Mouse (Mus musculus) MEL (cell line): ENCODE measurements at regions not wholly inside any gene's neighbourhood (a gene's known extent, or its start where the extent isn't known, plus 50 kb on each side); places are given as distances from the start of the nearest gene placed in this dataset.

ENCODE experiments used
- DNase-seq: peaks from one replicate; pipeline ENCODE4 v3.0.0; 2011; ENCODE audit warnings: low read depth, low spot score
- H3K27ac ChIP-seq: 2 replicates; pipeline ENCODE4 v1.5.1; 2012; ENCODE audit warnings: low read depth, mild to moderate bottlenecking, control low read depth, low read length, moderate library complexity; ENCODE audit not compliant: control insufficient read depth
- H3K27me3 ChIP-seq, 2 experiments: fragments of 150-350 bp in 1 of 2; sonication (generic) in 1 of 2; 2 replicates each; pipeline ENCODE4 v1.6.1; 2012; ENCODE audit warnings: low read length in 2 of 2, mild to moderate bottlenecking in 2 of 2, improper control_type of control experiment in 1 of 2, moderate library complexity in 1 of 2; ENCODE audit not compliant: insufficient read depth in 2 of 2, control insufficient read depth in 1 of 2
- H3K36me3 ChIP-seq, 2 experiments: 2 replicates each; pipeline ENCODE4 v1.6.1; 2012 to 2014; ENCODE audit warnings: low read length in 2 of 2, improper control_type of control experiment in 1 of 2, inconsistent platforms in 1 of 2, mild to moderate bottlenecking in 1 of 2; ENCODE audit not compliant: insufficient read depth in 2 of 2, control insufficient read depth in 1 of 2
- H3K4me1 ChIP-seq, 2 experiments: fragments of 150-350 bp in 1 of 2; sonication (generic) in 1 of 2; 2 replicates each; pipeline ENCODE4 v1.6.1; 2012; ENCODE audit warnings: low read length in 2 of 2, improper control_type of control experiment in 1 of 2, mild to moderate bottlenecking in 1 of 2; ENCODE audit not compliant: insufficient read depth in 2 of 2, control insufficient read depth in 1 of 2
- H3K4me3 ChIP-seq, 2 experiments: fragments of 150-350 bp in 1 of 2; sonication (generic) in 1 of 2; 2 replicates each; pipeline ENCODE4 v1.5.1; 2012; ENCODE audit warnings: low read depth in 2 of 2, low read length in 2 of 2, mild to moderate bottlenecking in 2 of 2, moderate library complexity in 2 of 2, control low read depth in 1 of 2, improper control_type of control experiment in 1 of 2; ENCODE audit not compliant: control insufficient read depth in 1 of 2, insufficient read depth in 1 of 2
- H3K79me2 ChIP-seq: 2 replicates; pipeline ENCODE4 v1.6.1; 2012; ENCODE audit warnings: mild to moderate bottlenecking, low read length, moderate library complexity; ENCODE audit not compliant: control insufficient read depth, poor library complexity, insufficient read depth
- H3K9ac ChIP-seq: 2 replicates; pipeline ENCODE4 v1.6.1; 2012; ENCODE audit warnings: low read depth, mild to moderate bottlenecking, control low read depth, low read length, moderate library complexity; ENCODE audit not compliant: control insufficient read depth, poor library complexity, severe bottlenecking
- H3K9me3 ChIP-seq: fragments of 150-350 bp; sonication (generic); replicated peaks from 2 replicates; pipeline ENCODE4 v1.6.1; 2012; ENCODE audit warnings: mild to moderate bottlenecking, low read length, improper control_type of control experiment, moderate library complexity; ENCODE audit not compliant: insufficient read depth
- BHLHE40 ChIP-seq: IDR thresholded peaks from 2 replicates; pipeline ENCODE4 v1.6.1; 2012; ENCODE audit warnings: low read depth, mild to moderate bottlenecking, inconsistent platforms, low read length, improper control_type of control experiment, borderline replicate concordance
- CHD1 ChIP-seq: IDR thresholded peaks from 2 replicates; pipeline ENCODE4 v1.6.1; 2012; ENCODE audit warnings: low read depth, mild to moderate bottlenecking, inconsistent platforms, low read length, improper control_type of control experiment
- CHD2 ChIP-seq: IDR thresholded peaks from 2 replicates; pipeline ENCODE4 v1.6.1; 2011; ENCODE audit warnings: low read length, improper control_type of control experiment
- CTCF ChIP-seq, 3 experiments: IDR thresholded peaks in 2 of 3; conservative IDR thresholded peaks in 1 of 3; 2 replicates each; pipeline ENCODE4 v1.5.1; 2011 to 2012; ENCODE audit warnings: low read length in 3 of 3, low read depth in 2 of 3, mild to moderate bottlenecking in 2 of 3, improper control_type of control experiment in 1 of 3, inconsistent platforms in 1 of 3, mixed read lengths in 1 of 3, moderate library complexity in 1 of 3; ENCODE audit not compliant: control insufficient read depth in 1 of 3, insufficient read depth in 1 of 3, poor library complexity in 1 of 3, severe bottlenecking in 1 of 3
- ELF1 ChIP-seq: IDR thresholded peaks from 2 replicates; pipeline ENCODE4 v1.6.1; 2014; ENCODE audit warnings: low read depth, mild to moderate bottlenecking, inconsistent platforms, low read length, improper control_type of control experiment, moderate library complexity
- ETS1 ChIP-seq: IDR thresholded peaks from 2 replicates; pipeline ENCODE4 v1.6.1; 2012; ENCODE audit warnings: low read depth, mild to moderate bottlenecking, inconsistent platforms, low read length, improper control_type of control experiment, moderate library complexity
- JUND ChIP-seq: IDR thresholded peaks from 2 replicates; pipeline ENCODE4 v1.6.1; 2011; ENCODE audit warnings: low read depth, mild to moderate bottlenecking, improper control_type of control experiment, low read length
- KAT2A ChIP-seq: conservative IDR thresholded peaks from 2 replicates; pipeline ENCODE4 v1.6.1; 2012; ENCODE audit warnings: low read depth, low read length, improper control_type of control experiment, inconsistent platforms
- MAFK ChIP-seq: IDR thresholded peaks from 2 replicates; pipeline ENCODE4 v1.6.1; 2011; ENCODE audit warnings: low read depth, mild to moderate bottlenecking, low read length, improper control_type of control experiment, borderline replicate concordance
- MAX ChIP-seq: IDR thresholded peaks from 2 replicates; pipeline ENCODE4 v1.6.1; 2011; ENCODE audit warnings: low read length, improper control_type of control experiment
- MXI1 ChIP-seq: IDR thresholded peaks from 2 replicates; pipeline ENCODE4 v1.6.1; 2011; ENCODE audit warnings: mild to moderate bottlenecking, low read depth, low read length, improper control_type of control experiment
- MYB ChIP-seq: IDR thresholded peaks from 2 replicates; pipeline ENCODE4 v1.6.1; 2011; ENCODE audit warnings: mild to moderate bottlenecking, low read depth, low read length, improper control_type of control experiment
- MYC ChIP-seq: IDR thresholded peaks from 2 replicates; pipeline ENCODE4 v1.6.1; 2011; ENCODE audit warnings: low read depth, mild to moderate bottlenecking, low read length, improper control_type of control experiment, moderate library complexity
- NELFE ChIP-seq: IDR thresholded peaks from 2 replicates; pipeline ENCODE4 v1.6.1; 2011; ENCODE audit warnings: low read depth, low read length, improper control_type of control experiment
- POLR2A ChIP-seq, 2 experiments: IDR thresholded peaks; 2 replicates each; pipeline ENCODE4 v1.6.1; 2011 to 2012; ENCODE audit warnings: low read length in 2 of 2, mild to moderate bottlenecking in 2 of 2, control low read depth in 1 of 2, improper control_type of control experiment in 1 of 2, low read depth in 1 of 2, moderate library complexity in 1 of 2; ENCODE audit not compliant: control insufficient read depth in 1 of 2, insufficient read depth in 1 of 2, poor library complexity in 1 of 2
- POLR2AphosphoS2 ChIP-seq: IDR thresholded peaks from 2 replicates; pipeline ENCODE4 v1.6.1; 2011; ENCODE audit warnings: low read length, improper control_type of control experiment
- POLR2AphosphoS5 ChIP-seq: IDR thresholded peaks from 2 replicates; pipeline ENCODE4 v1.6.1; 2012; ENCODE audit warnings: low read depth, borderline replicate concordance, mild to moderate bottlenecking, inconsistent platforms, low read length, moderate library complexity, mixed read lengths
- RAD21 ChIP-seq: IDR thresholded peaks from 2 replicates; pipeline ENCODE4 v1.6.1; 2011; ENCODE audit warnings: mild to moderate bottlenecking, low read depth, low read length, improper control_type of control experiment
- RCOR1 ChIP-seq: IDR thresholded peaks from 2 replicates; pipeline ENCODE4 v1.6.1; 2012; ENCODE audit warnings: low read depth, mild to moderate bottlenecking, inconsistent platforms, low read length, improper control_type of control experiment
- SMC3 ChIP-seq: IDR thresholded peaks from 2 replicates; pipeline ENCODE4 v1.6.1; 2011; ENCODE audit warnings: low read depth, low read length, improper control_type of control experiment
- TAL1 ChIP-seq: IDR thresholded peaks from 2 replicates; pipeline ENCODE4 v1.6.1; 2012; ENCODE audit warnings: mild to moderate bottlenecking, inconsistent platforms, low read length, moderate library complexity, mixed read lengths
- TBP ChIP-seq: IDR thresholded peaks from 2 replicates; pipeline ENCODE4 v1.8.0; 2011; ENCODE audit warnings: low read depth, low read length, improper control_type of control experiment
- TCF12 ChIP-seq: IDR thresholded peaks from 2 replicates; pipeline ENCODE4 v1.6.1; 2014; ENCODE audit warnings: low read depth, mild to moderate bottlenecking, inconsistent platforms, low read length, improper control_type of control experiment, moderate library complexity
- UBTF ChIP-seq: IDR thresholded peaks from 2 replicates; pipeline ENCODE4 v1.6.1; 2012; ENCODE audit warnings: low read depth, mild to moderate bottlenecking, inconsistent platforms, low read length, improper control_type of control experiment, moderate library complexity, borderline replicate concordance; ENCODE audit not compliant: insufficient read depth
- USF1 ChIP-seq: IDR thresholded peaks from 2 replicates; pipeline ENCODE4 v1.6.1; 2014; ENCODE audit warnings: low read depth, mild to moderate bottlenecking, inconsistent platforms, low read length, improper control_type of control experiment, moderate library complexity
- ZC3H11A ChIP-seq: IDR thresholded peaks from 2 replicates; pipeline ENCODE4 v1.6.1; 2012; ENCODE audit warnings: low read depth, mild to moderate bottlenecking, inconsistent platforms, low read length, improper control_type of control experiment
- ZKSCAN1 ChIP-seq: IDR thresholded peaks from 2 replicates; pipeline ENCODE4 v1.6.1; 2012; ENCODE audit warnings: low read depth, mild to moderate bottlenecking, inconsistent platforms, low read length, improper control_type of control experiment, moderate library complexity
- ZNF384 ChIP-seq: IDR thresholded peaks from 2 replicates; pipeline ENCODE4 v1.6.1; 2012; ENCODE audit warnings: low read depth, mild to moderate bottlenecking, inconsistent platforms, low read length, improper control_type of control experiment

DNA sequence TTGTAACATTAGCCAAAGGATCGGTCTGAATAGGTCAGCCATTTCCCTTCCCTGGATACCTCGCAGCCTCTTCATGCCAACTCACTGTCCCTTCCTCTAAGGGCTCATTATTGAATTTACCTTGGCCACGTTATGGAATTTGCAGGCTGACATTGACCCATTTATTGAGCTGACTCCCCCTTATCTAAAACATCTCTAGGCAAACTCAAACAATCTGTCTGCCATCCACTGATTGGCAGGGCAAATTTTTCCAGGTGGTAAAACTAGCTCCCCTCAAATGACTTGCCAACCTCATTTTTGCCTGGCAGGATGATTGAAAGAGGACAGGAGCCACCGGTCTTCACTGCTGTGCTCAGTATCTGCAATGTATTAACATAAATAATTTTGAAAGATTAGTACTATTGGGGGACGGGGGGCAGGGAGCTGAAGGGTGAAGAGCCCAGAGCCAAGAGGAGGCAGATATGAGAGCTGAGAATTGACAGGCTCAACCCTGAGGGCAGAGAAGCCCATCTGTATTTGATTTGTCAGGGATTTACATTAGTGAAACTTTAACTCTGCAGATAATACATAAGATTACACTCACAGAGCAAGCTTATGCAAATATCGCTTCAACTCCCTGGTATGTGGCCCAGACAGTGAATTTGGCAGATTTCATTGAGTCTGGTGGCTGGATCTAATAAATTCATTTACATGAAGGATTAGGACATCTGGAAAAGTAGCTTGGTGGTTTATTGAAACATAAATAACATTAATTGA, 75.5 kb downstream of the Rps12 start:
- no peaks in the 10 kb centered on the region for H3K4me1 ChIP-seq
- H3K9me3 ChIP-seq: no peaks in the 10 kb centered on the region
- DNase-seq: no peak
- H3K36me3 ChIP-seq: no peaks in the 10 kb centered on the region
- no peaks in the 10 kb centered on the region for H3K27me3 ChIP-seq
- H3K79me2 ChIP-seq: no peaks in the 10 kb centered on the region
- no peak overlapping the region for H3K4me3 ChIP-seq
- no peak overlapping the region for H3K9ac ChIP-seq
- H3K27ac ChIP-seq: no peak overlapping the region
- no peak for TF ChIP-seq UBTF
- no peak for TF ChIP-seq CHD1
- TF ChIP-seq MYB: no peak
- no peak for TF ChIP-seq JUND
- no peak for TF ChIP-seq CHD2
- TF ChIP-seq ZC3H11A: no peak
- no peak for TF ChIP-seq BHLHE40
- TF ChIP-seq POLR2AphosphoS2: no peak
- no peak for TF ChIP-seq MAFK
- no peak for TF ChIP-seq RAD21
- TF ChIP-seq SMC3: no peak
- no peak for TF ChIP-seq MAX
- no peak for TF ChIP-seq ZKSCAN1
- no peak for TF ChIP-seq ETS1
- no peak for TF ChIP-seq TCF12
- TF ChIP-seq POLR2AphosphoS5: no peak
- TF ChIP-seq KAT2A: no peak
- TF ChIP-seq CTCF (IDR thresholded peaks at IDR 0.05 in 2 of 3, conservative IDR thresholded peaks at IDR 0.05 in 1 of 3; ENCODE audit: control insufficient read depth in 1 of 3, insufficient read depth in 1 of 3, low read depth in 2 of 3, low read length in 3 of 3, poor library complexity in 1 of 3, severe bottlenecking in 1 of 3): no peak

DNA sequence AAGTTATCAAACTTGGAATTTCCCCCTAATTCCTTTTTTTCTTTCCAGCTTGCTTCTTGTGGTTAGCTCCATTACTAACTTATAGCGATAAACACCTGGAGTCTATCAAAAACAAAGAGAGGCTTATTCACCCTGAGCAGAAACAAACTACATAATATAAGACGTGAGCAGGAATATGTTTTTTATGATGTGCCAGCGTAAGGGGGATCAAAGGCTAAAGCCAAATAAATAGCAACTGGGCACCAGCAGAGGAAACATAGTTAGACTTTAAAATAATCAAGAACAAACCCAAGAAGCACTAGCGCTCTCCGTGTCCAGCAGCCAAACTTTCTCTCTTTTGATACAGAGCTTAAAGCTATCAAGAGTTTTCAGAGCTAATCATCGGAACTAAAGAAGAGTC, 76.1 kb downstream of the Rps12 start:
- H3K36me3 ChIP-seq: no peaks in the 10 kb centered on the region
- DNase-seq: no peak
- no peak overlapping the region for H3K4me3 ChIP-seq

More for the DNA sequence above, 76.1 kb downstream of the Rps12 start:
- Histone ChIP-seq H3K9me3 (no peaks in the 10 kb centered on the region), H3K4me1 (no peaks in the 10 kb centered on the region), H3K79me2 (no peaks in the 10 kb centered on the region), H3K9ac (no peak overlapping the region), H3K27me3 (no peaks in the 10 kb centered on the region), H3K27ac (no peak overlapping the region)
- no peak for TF ChIP-seq MXI1
- no peak for TF ChIP-seq ELF1
- no peak for TF ChIP-seq USF1
- TF ChIP-seq JUND: no peak
- TF ChIP-seq MYC: no peak
- no peak for TF ChIP-seq SMC3
- no peak for TF ChIP-seq MAFK
- TF ChIP-seq NELFE: no peak
- TF ChIP-seq RCOR1: no peak
- TF ChIP-seq ZKSCAN1: no peak
- TF ChIP-seq MYB: no peak
- no peak for TF ChIP-seq ETS1
- no peak for TF ChIP-seq TAL1
- no peak for TF ChIP-seq UBTF
- no peak for TF ChIP-seq CHD1
- TF ChIP-seq TBP: no peak
- no peak for TF ChIP-seq POLR2A (IDR thresholded peaks at IDR 0.05; ENCODE audit: control insufficient read depth in 1 of 2, insufficient read depth in 1 of 2, low read depth in 1 of 2, low read length in 2 of 2, poor library complexity in 1 of 2)
- no peak for TF ChIP-seq ZNF384
- no peak for TF ChIP-seq CTCF (IDR thresholded peaks at IDR 0.05 in 2 of 3, conservative IDR thresholded peaks at IDR 0.05 in 1 of 3; ENCODE audit: control insufficient read depth in 1 of 3, insufficient read depth in 1 of 3, low read depth in 2 of 3, low read length in 3 of 3, poor library complexity in 1 of 3, severe bottlenecking in 1 of 3)
